ENCODE assay signal across 25 mouse cellular contexts in genomic region chr8:11842757-11843156, GRCm38 (mm10). TPM values are rescaled to one million over a fixed set of nuclear protein-coding genes. Genes with fewer than 3 reads are reported as not detected.
"Had no signal": no experiment of that assay in that cellular context is flagged by ENCODE, and none has a peak within 500 bp of the region (broad histone marks: within the 10 kb centered on the region; RNA-seq: fewer than 3 reads in every experiment).

No protein-coding gene starts in this region.

- H3K27me3 ChIP-seq: heart, embryonic 13.5 days; heart, embryonic 15.5 days; hindbrain, embryonic 13.5 days; limb, embryonic 12.5 days; liver, embryonic 13.5 days had no signal

- H3K36me3 ChIP-seq: heart, embryonic 13.5 days; heart, embryonic 15.5 days; hindbrain, embryonic 13.5 days; limb, embryonic 10.5 days; limb, embryonic 12.5 days; liver, embryonic 13.5 days had no signal

- H3K4me3 ChIP-seq: heart, adult 2 months; heart, embryonic 13.5 days; heart, embryonic 15.5 days; hindbrain, embryonic 13.5 days; layer of hippocampus, adult 2 months; left cerebral cortex, adult 2 months; limb, embryonic 10.5 days; limb, embryonic 12.5 days; liver, embryonic 13.5 days had no signal

- H3K4me1 ChIP-seq: limb, embryonic 10.5 days; liver, embryonic 13.5 days had no signal

- H3K9me3 ChIP-seq: heart, embryonic 13.5 days; heart, embryonic 15.5 days; hindbrain, embryonic 13.5 days; limb, embryonic 10.5 days; limb, embryonic 12.5 days; liver, embryonic 13.5 days had no signal

- H3K27ac ChIP-seq: heart, adult 2 months; layer of hippocampus, adult 2 months; left cerebral cortex, adult 2 months; limb, embryonic 10.5 days; limb, embryonic 12.5 days; liver, embryonic 13.5 days had no signal

- DNase-seq: gastrocnemius, postnatal 14 days; gastrocnemius, postnatal 36 days; heart, adult 11 months; heart, adult 2 months; heart, postnatal 14 days; heart, postnatal 36 days; kidney, adult 11 months; kidney, adult 8-10 months; kidney, postnatal 10 days; kidney, postnatal 25 days; kidney, postnatal 4 days; liver; liver, embryonic 13.5 days had no signal

RNA-seq across cellular contexts. Expression of gene Tex29, which starts 2.5 kb away (rescaled TPM):
- polyA plus RNA-seq: heart, adult 2 months; heart, embryonic 11.5 days; intestine, embryonic 14.5 days; intestine, embryonic 16.5 days; kidney, embryonic 14.5 days; limb, embryonic 10.5 days; limb, embryonic 12.5 days; liver, embryonic 11.5 days; liver, embryonic 13.5 days had no signal
